Mouse (Mus musculus) embryonic facial prominence, embryonic 11.5 days (tissue): ENCODE data around the gene Rnf13. TPM values are rescaled to one million over a fixed set of nuclear protein-coding genes. Genes with fewer than 3 reads are reported as not detected.
A peak's percentile ranks its signal among the peaks of the same experiment; 100 is the strongest.

Experiments used
- ATAC-seq: fragments of 200-750 bp; cut with Nextera tagmentation; replicated peaks from 2 replicates; pipeline ENCODE4 v1.8.0; 2017; ENCODE audit warnings: low read depth; ENCODE audit not compliant: insufficient number of reproducible peaks, low FRiP score, low TSS enrichment
- DNase-seq: peaks from one replicate; pipeline ENCODE4 v3.0.0-alpha.2; 2015; ENCODE audit warnings: low spot score
- H3K27ac ChIP-seq: fragments of 300-500 bp; sonication (generic); replicated peaks from 2 replicates; pipeline ENCODE4 v1.5.1; 2014; ENCODE audit warnings: mild to moderate bottlenecking, low read depth, low read length, control low read depth
- H3K27me3 ChIP-seq: fragments of 300-500 bp; sonication (generic); 2 replicates; pipeline ENCODE4 v1.6.1; 2014; ENCODE audit warnings: mild to moderate bottlenecking, low read length, moderate library complexity, mixed read lengths; ENCODE audit not compliant: control insufficient read depth, insufficient read depth
- H3K36me3 ChIP-seq: fragments of 300-500 bp; sonication (generic); replicated peaks from 2 replicates; pipeline ENCODE4 v1.6.1; 2014; ENCODE audit warnings: low read depth, mild to moderate bottlenecking, low read length, moderate library complexity, mixed read lengths; ENCODE audit not compliant: control insufficient read depth, insufficient read depth
- H3K4me1 ChIP-seq: fragments of 300-500 bp; sonication (generic); 2 replicates; pipeline ENCODE4 v1.6.1; 2014; ENCODE audit warnings: low read length, mixed read lengths; ENCODE audit not compliant: control insufficient read depth, insufficient read depth
- H3K4me2 ChIP-seq: fragments of 300-500 bp; sonication (generic); 2 replicates; pipeline ENCODE4 v1.6.1; 2014; ENCODE audit warnings: low read depth, mild to moderate bottlenecking, control low read depth, low read length, moderate library complexity
- H3K4me3 ChIP-seq: fragments of 300-500 bp; sonication (generic); 2 replicates; pipeline ENCODE4 v1.5.1; 2014; ENCODE audit warnings: low read depth, low read length, control low read depth
- H3K9ac ChIP-seq: fragments of 300-500 bp; sonication (generic); replicated peaks from 2 replicates; pipeline ENCODE4 v1.6.1; 2014; ENCODE audit warnings: mild to moderate bottlenecking, control low read depth, low read length
- H3K9me3 ChIP-seq: fragments of 300-500 bp; sonication (generic); replicated peaks from 2 replicates; pipeline ENCODE4 v1.6.1; 2016; ENCODE audit warnings: mild to moderate bottlenecking, low read length, inconsistent platforms, mixed read lengths; ENCODE audit not compliant: control insufficient read depth
- WGBS: fragments of 180-500 bp; shearing (Covaris S2); extraction: QIAGEN DNeasy Blood & Tissue Kit; methylation state at CpG from one replicate; pipeline ENCODE4 v1.1.7; 2014; 5-methylcytosine and 5-hydroxymethylcytosine counted together
- polyA plus RNA-seq: library from polyadenylated mRNA; unstranded; fragments of >200 nt; fragmentation: Nextera tagmentation; extraction: Ambion mirVana; gene quantifications from 2 replicates; pipeline ENCODE4 v1.2.1, GENCODE M21; 2014

Rnf13 gene
- polyA plus RNA-seq, 1 experiment from 2014 or later, result 51.3 TPM

GRCm38 (mm10) chr3:57846912-57847759 is 111.3 kb downstream of the Rnf13 start:
- Histone ChIP-seq H3K4me3 (peak overlapping the region; percentile 73), H3K9ac (peak overlapping the region; percentile 85), H3K4me2 (peak overlapping the region; percentile 57), H3K36me3 (no peaks in the 10 kb centered on the region; the same call in 1 of the 2 replicates), H3K4me1 (no peaks in the 10 kb centered on the region), H3K27me3 (no peaks in the 10 kb centered on the region), H3K9me3 (no peaks in the 10 kb centered on the region), H3K27ac (peak overlapping the region; percentile 96)
- WGBS, result under 1% methylated on average over 56 of the region's 104 CpGs
- peak; percentile 87 for ATAC-seq
- peak; percentile 71 for DNase-seq

GRCm38 (mm10) chr3:57847760-57848185 is 111.9 kb downstream of the Rnf13 start, which contains the start of gene Pfn2:
Pfn2 (minus strand) TSS chr3:57848079.
- no peaks in the 10 kb centered on the region for H3K9me3 ChIP-seq
- H3K4me3 ChIP-seq, result peak within 1 kb of the TSS; percentile 73
- H3K27me3 ChIP-seq, result no peaks in the 10 kb centered on the region
- peak within 1 kb of the TSS; percentile 85 for H3K9ac ChIP-seq
- WGBS, result under 1% methylated on average over 50 of the region's 52 CpGs
- no peaks in the 10 kb centered on the region; the same call in 1 of the 2 replicates for H3K36me3 ChIP-seq
- H3K4me2 ChIP-seq, result peak within 1 kb of the TSS; percentile 57
- DNase-seq, result peak; percentile 88
- no peaks in the 10 kb centered on the region for H3K4me1 ChIP-seq
- ATAC-seq, result peak; percentile 90
- peak within 1 kb of the TSS; percentile 96 for H3K27ac ChIP-seq

- H3K27me3 ChIP-seq, result no peaks in the 10 kb centered on the region
- DNase-seq (no peak), ATAC-seq (no peak)
- no peaks in the 10 kb centered on the region for H3K9me3 ChIP-seq
- no peak overlapping the region for H3K4me3 ChIP-seq
- no peaks in the 10 kb centered on the region for H3K4me1 ChIP-seq
- WGBS, result 83% methylated on average over 3 of the region's 3 CpGs
- no peak overlapping the region for H3K4me2 ChIP-seq
- no peak overlapping the region for H3K27ac ChIP-seq
- H3K36me3 ChIP-seq, result no peaks in the 10 kb centered on the region
- H3K9ac ChIP-seq, result no peak overlapping the region
Measured at GRCm38 (mm10) chr3:57882945-57883344, 147.1 kb downstream of the Rnf13 start.

Other genes starting within 250 kb of the Rnf13 start
- gene Wwtr1, start 160.2 kb upstream of the Rnf13 start, polyA plus RNA-seq, result 10.4 and 11.7 TPM in 2 replicates
- 97.8 and 102 TPM in 2 replicates for gene Commd2, start 84.3 kb upstream of the Rnf13 start, polyA plus RNA-seq
- gene Ankub1, start 43.3 kb upstream of the Rnf13 start, polyA plus RNA-seq, result 0.20 TPM in 1 of 2 replicates, not detected in the other
- 209 and 216 TPM in 2 replicates for gene Pfn2, start 112.0 kb downstream of the Rnf13 start, polyA plus RNA-seq